Mouse (Mus musculus) hindbrain, embryonic 15.5 days (tissue): Measurements from ENCODE around the gene Tm2d3. TPM values are rescaled to one million over a fixed set of nuclear protein-coding genes. Genes with fewer than 3 reads are reported as not detected.

ENCODE experiments used
- ATAC-seq: fragments of 200-750 bp; cut with Nextera tagmentation; 2 replicates; pipeline ENCODE4 v1.8.0; 2017; ENCODE audit warnings: low read depth, moderate number of reproducible peaks, moderate TSS enrichment; ENCODE audit not compliant: low FRiP score
- H3K27ac ChIP-seq: fragments of 300-500 bp; sonication (generic); replicated peaks from 2 replicates; pipeline ENCODE4 v1.5.1; 2015; ENCODE audit warnings: mild to moderate bottlenecking, inconsistent platforms
- H3K27me3 ChIP-seq: fragments of 300-500 bp; sonication (generic); 2 replicates; pipeline ENCODE4 v1.6.1; 2015; ENCODE audit warnings: control low read depth, inconsistent platforms
- H3K36me3 ChIP-seq: fragments of 300-500 bp; sonication (generic); 2 replicates; pipeline ENCODE4 v1.6.1; 2015; ENCODE audit warnings: control low read depth, inconsistent platforms
- H3K4me1 ChIP-seq: fragments of 300-500 bp; sonication (generic); replicated peaks from 2 replicates; pipeline ENCODE4 v1.6.1; 2015; ENCODE audit warnings: control low read depth, inconsistent platforms
- H3K4me2 ChIP-seq: fragments of 300-500 bp; sonication (generic); 2 replicates; pipeline ENCODE4 v1.6.1; 2015; ENCODE audit warnings: moderate library complexity, mild to moderate bottlenecking, inconsistent platforms
- H3K4me3 ChIP-seq: fragments of 300-500 bp; sonication (generic); 2 replicates; pipeline ENCODE4 v1.5.1; 2015; ENCODE audit warnings: mild to moderate bottlenecking, inconsistent platforms
- H3K9ac ChIP-seq: fragments of 300-500 bp; sonication (generic); 2 replicates; pipeline ENCODE4 v1.6.1; 2015; ENCODE audit warnings: inconsistent platforms
- H3K9me3 ChIP-seq: fragments of 300-500 bp; sonication (generic); 2 replicates; pipeline ENCODE4 v1.6.1; 2016; ENCODE audit warnings: control low read depth, inconsistent platforms
- WGBS: fragments of 180-500 bp; shearing (Covaris S2); methylation state at CpG from one replicate; pipeline ENCODE4 v1.1.7; 2015; 5-methylcytosine and 5-hydroxymethylcytosine counted together
- polyA plus RNA-seq: library from polyadenylated mRNA; unstranded; fragments of >200 nt; fragmentation: Nextera tagmentation; extraction: Ambion mirVana; gene quantifications from 2 replicates; pipeline ENCODE4 v1.2.1, GENCODE M21; 2015

Gene Tm2d3
- polyA plus RNA-seq, 1 experiment from 2014 or later, result 80.9 TPM

GRCm38 (mm10) chr7:65710301-65710700 is 19.3 kb downstream of the Tm2d3 start:
- ATAC-seq, result no peak

GRCm38 (mm10) chr7:65713782-65714181 is 22.8 kb downstream of the Tm2d3 start:
- Histone ChIP-seq H3K27me3 (no peaks in the 10 kb centered on the region), H3K4me3 (no peak overlapping the region), H3K4me2 (no peak overlapping the region), H3K36me3 (no peaks in the 10 kb centered on the region), H3K9me3 (no peaks in the 10 kb centered on the region), H3K27ac (no peak overlapping the region), H3K4me1 (no peaks in the 10 kb centered on the region), H3K9ac (no peak overlapping the region)
- no peak for ATAC-seq
- 69% methylated on average over 5 of the region's 5 CpGs for WGBS

More at GRCm38 (mm10) chr7:65710301-65710700, 19.3 kb downstream of the Tm2d3 start:
- WGBS, result 69% methylated on average over 3 of the region's 3 CpGs
- Histone ChIP-seq H3K4me3 (no peak overlapping the region), H3K4me1 (no peaks in the 10 kb centered on the region), H3K36me3 (no peaks in the 10 kb centered on the region), H3K4me2 (no peak overlapping the region), H3K27me3 (no peaks in the 10 kb centered on the region), H3K27ac (no peak overlapping the region), H3K9me3 (no peaks in the 10 kb centered on the region), H3K9ac (no peak overlapping the region)

GRCm38 (mm10) chr7:65714304-65714703 is 23.3 kb downstream of the Tm2d3 start:
- no peaks in the 10 kb centered on the region for H3K36me3 ChIP-seq
- no peaks in the 10 kb centered on the region for H3K27me3 ChIP-seq
- H3K27ac ChIP-seq, result no peak overlapping the region
- no peak overlapping the region for H3K9ac ChIP-seq
- no peak overlapping the region for H3K4me2 ChIP-seq
- 89% methylated on average over 4 of the region's 4 CpGs for WGBS
- ATAC-seq, result no peak
- no peak overlapping the region for H3K4me3 ChIP-seq
- H3K9me3 ChIP-seq, result no peaks in the 10 kb centered on the region
- H3K4me1 ChIP-seq, result no peaks in the 10 kb centered on the region

- WGBS, result 86% methylated on average over 2 of the region's 2 CpGs
- H3K9ac ChIP-seq, result no peak overlapping the region
Measured at GRCm38 (mm10) chr7:65734024-65734423, 43.1 kb downstream of the Tm2d3 start.

GRCm38 (mm10) chr7:65735261-65735660 is 44.3 kb downstream of the Tm2d3 start:
- no peaks in the 10 kb centered on the region for H3K36me3 ChIP-seq
- no peak overlapping the region for H3K4me2 ChIP-seq
- no peak overlapping the region for H3K4me3 ChIP-seq
- no peak for ATAC-seq
- no peaks in the 10 kb centered on the region for H3K4me1 ChIP-seq
- no peak overlapping the region for H3K9ac ChIP-seq
- no peaks in the 10 kb centered on the region for H3K9me3 ChIP-seq
- no peaks in the 10 kb centered on the region for H3K27me3 ChIP-seq
- no peak overlapping the region for H3K27ac ChIP-seq
- 88% methylated on average over 3 of the region's 3 CpGs for WGBS

More at GRCm38 (mm10) chr7:65734024-65734423, 43.1 kb downstream of the Tm2d3 start:
- no peaks in the 10 kb centered on the region for H3K4me1 ChIP-seq
- H3K4me3 ChIP-seq, result no peak overlapping the region
- no peaks in the 10 kb centered on the region for H3K9me3 ChIP-seq
- no peak for ATAC-seq
- no peak overlapping the region for H3K27ac ChIP-seq
- no peaks in the 10 kb centered on the region for H3K27me3 ChIP-seq
- H3K4me2 ChIP-seq, result no peak overlapping the region
- no peaks in the 10 kb centered on the region for H3K36me3 ChIP-seq

- Histone ChIP-seq H3K9me3 (no peaks in the 10 kb centered on the region), H3K27ac (no peak overlapping the region), H3K9ac (no peak overlapping the region), H3K36me3 (no peaks in the 10 kb centered on the region), H3K4me3 (no peak overlapping the region), H3K4me1 (no peaks in the 10 kb centered on the region), H3K4me2 (no peak overlapping the region), H3K27me3 (no peaks in the 10 kb centered on the region)
- 80% methylated on average over 12 of the region's 12 CpGs for WGBS
- ATAC-seq, result no peak
Measured at GRCm38 (mm10) chr7:65737286-65738040, 46.5 kb downstream of the Tm2d3 start.

GRCm38 (mm10) chr7:65742857-65743256 is 51.9 kb downstream of the Tm2d3 start:
- H3K27me3 ChIP-seq, result no peaks in the 10 kb centered on the region
- H3K9me3 ChIP-seq, result no peaks in the 10 kb centered on the region
- H3K4me1 ChIP-seq, result no peaks in the 10 kb centered on the region
- H3K4me2 ChIP-seq, result no peak overlapping the region
- no peak for ATAC-seq
- WGBS, result 91% methylated on average over 8 of the region's 8 CpGs
- H3K4me3 ChIP-seq, result no peak overlapping the region
- H3K36me3 ChIP-seq, result no peaks in the 10 kb centered on the region
- H3K9ac ChIP-seq, result no peak overlapping the region
- H3K27ac ChIP-seq, result no peak overlapping the region

GRCm38 (mm10) chr7:65747990-65748955 is 57.3 kb downstream of the Tm2d3 start:
- Histone ChIP-seq H3K27ac (peak overlapping the region; percentile 3; the same call in 1 of the 2 replicates), H3K9ac (no peak overlapping the region), H3K4me1 (peaks cover 3% of the 10 kb centered on the region; the same call in 1 of the 2 replicates), H3K36me3 (no peaks in the 10 kb centered on the region), H3K4me2 (no peak overlapping the region), H3K9me3 (no peaks in the 10 kb centered on the region), H3K4me3 (no peak overlapping the region), H3K27me3 (no peaks in the 10 kb centered on the region)
- 69% methylated on average over 11 of the region's 11 CpGs for WGBS
- 0 out of 2 replicates have a peak, but pooled peaks have one; percentile 42 for ATAC-seq

Other genes with a start within 250 kb of the Tm2d3 start
- gene Tjp1, start 163.4 kb upstream of the Tm2d3 start, polyA plus RNA-seq, result 26.8 and 33.5 TPM in 2 replicates
- 17.9 and 20.1 TPM in 2 replicates for gene Tarsl2, start 46.3 kb upstream of the Tm2d3 start, polyA plus RNA-seq
- 1.0 and 1.8 TPM in 2 replicates for gene Pcsk6, start 170.6 kb downstream of the Tm2d3 start, polyA plus RNA-seq